Mouse (Mus musculus): ENCODE data around the gene Ulk1.

DNA sequence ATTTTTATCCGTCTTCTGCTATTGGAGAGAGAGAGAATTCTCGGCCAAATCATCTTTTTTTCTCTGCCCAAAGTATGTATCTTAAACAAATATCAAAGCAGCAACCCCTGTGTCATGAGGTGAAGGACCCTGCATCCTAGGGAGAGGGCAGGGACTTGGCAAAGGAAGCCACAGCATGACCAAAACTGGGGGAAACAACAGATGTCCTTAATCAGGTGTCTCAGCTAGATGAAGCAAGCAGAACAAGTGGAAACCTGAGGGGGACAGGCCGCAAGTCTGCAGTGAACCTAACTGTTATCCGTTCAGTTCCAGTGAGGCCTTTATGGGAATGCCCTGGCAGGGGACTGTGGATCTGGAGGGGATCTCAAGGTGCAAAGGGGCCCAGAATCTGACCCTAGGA is 2.4 kb downstream of the Ulk1 start:
- TF ChIP-seq CTCF (IDR thresholded peaks at IDR 0.05; ENCODE audit: low read depth, low read length): no peak
- no peak for TF ChIP-seq GATA2 (IDR thresholded peaks at IDR 0.05; ENCODE audit: borderline replicate concordance, low read depth, low read length)
- no peak for TF ChIP-seq GATA1 (IDR thresholded peaks at IDR 0.05; ENCODE audit: borderline replicate concordance, low read length)
- TF ChIP-seq POLR2AphosphoS5 (IDR thresholded peaks at IDR 0.05; ENCODE audit: insufficient replicate concordance, low read depth, low read length): no peak
- TF ChIP-seq TAL1 (conservative IDR thresholded peaks at IDR 0.05; ENCODE audit: low read depth, low read length): no peak

Measured in G1E (cell line).